Mouse (Mus musculus) monocyte, adult 5-6 weeks (primary cell): ENCODE data around the gene Cyp2j9. TPM values are rescaled to one million over a fixed set of nuclear protein-coding genes. Genes with fewer than 3 reads are reported as not detected.
"Not testable (repeated sequence)": the region's sequence is repeated elsewhere in the genome, so short reads cannot be mapped to it uniquely, and the experiment has no call there.

Experiments used
- ATAC-seq: fragments of 153-309, 156-312 bp; replicated peaks from 2 replicates; pipeline ENCODE4 v1.8.0; 2017; ENCODE audit warnings: mild to moderate bottlenecking; ENCODE audit not compliant: low TSS enrichment, insufficient number of reproducible peaks, severe bottlenecking, poor library complexity, low FRiP score
- total RNA-seq: library from RNA; stranded (forward); fragments of 200-1000, 200-491, 200-594 nt; gene quantifications from 3 replicates; pipeline ENCODE4 v1.2.3, GENCODE M21; 2017

Cyp2j9 gene
- total RNA-seq: 0.39 TPM in 1 of 3 replicates, not detected in the others

DNA sequence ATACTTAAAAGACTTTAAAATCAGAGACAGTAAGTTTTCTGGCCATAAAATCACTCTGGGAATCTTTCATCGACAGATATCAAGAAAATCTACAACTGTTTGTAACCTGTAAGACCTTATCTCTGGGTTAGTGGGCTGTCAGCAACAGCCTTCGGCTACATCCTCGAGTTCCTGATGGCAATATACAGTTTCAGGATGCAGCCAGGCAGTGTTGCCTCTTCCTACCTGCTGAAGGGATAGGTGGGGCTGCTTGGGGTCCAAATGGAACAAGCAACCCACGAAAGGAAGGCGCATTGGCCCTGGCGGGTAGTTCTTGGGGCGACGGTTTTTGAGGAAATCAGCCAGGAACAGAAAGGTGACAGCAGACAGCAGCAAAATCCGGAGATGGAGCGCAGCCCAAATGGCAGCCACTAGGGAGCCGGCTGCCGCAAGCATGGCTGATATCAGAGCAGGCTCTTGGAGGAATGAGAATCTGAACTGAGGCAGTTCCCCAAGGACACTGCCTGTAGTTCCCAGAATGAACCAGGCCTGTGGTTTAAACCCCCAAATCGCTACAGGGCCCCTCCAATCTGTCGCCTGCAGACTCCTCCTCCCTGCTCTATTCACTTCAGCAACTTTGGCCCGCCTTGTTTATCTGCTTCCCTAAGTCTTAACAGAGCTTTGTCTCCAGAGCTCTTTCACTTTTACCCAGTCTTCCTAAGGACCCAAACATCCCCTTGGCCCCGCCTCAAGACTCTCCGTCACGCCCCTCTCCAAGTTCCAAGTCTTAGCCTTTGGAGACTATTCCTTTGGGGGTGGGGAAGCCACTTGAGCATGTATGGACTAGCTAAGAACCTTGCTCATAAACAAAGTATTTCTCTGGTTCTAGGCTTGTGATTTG is at the start of gene Cyp2j9:
TSS of gene Cyp2j9 (minus strand) at position 668 of the 880 bp plus-strand sequence.
- ATAC-seq: no peak

DNA sequence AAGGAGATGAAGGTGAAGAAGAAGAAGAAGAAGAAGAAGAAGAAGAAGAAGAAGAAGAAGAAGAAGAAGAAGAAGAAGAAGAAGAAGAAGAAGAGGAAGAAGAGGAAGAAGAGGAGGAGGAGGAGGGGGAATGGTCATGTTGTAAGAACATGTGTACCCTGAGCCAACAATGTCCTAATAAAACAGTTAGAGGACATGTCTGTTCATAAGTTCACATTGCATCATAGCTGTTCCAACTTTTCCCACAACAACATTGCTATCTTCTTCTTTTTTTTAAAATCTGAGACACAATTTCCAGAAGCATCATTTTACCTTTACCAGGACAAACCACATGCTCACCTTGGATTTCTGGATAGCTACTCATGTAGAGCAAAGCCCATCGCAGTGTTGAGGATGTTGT is 44.1 kb upstream of the Cyp2j9 start:
- no peak for ATAC-seq

DNA sequence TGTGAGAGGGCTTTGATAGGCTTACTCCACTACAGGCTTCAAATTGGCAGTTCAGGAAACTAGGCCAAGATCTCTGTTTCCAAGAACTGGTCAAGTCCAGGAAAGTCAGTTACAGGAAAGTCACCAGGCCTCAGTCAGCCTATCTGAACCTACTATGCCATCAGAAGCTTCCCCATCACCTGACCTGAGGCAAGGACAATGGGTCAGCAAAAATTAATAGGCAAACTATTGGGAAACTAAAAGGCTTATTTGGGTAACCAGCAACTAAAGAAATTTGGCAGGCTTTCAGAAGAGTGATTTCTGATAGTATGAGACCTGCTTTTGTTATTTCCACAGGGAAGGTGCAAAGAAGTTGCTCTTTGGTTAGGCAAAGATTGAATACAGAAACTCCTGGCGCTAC is 31.1 kb upstream of the Cyp2j9 start:
- no peak for ATAC-seq

DNA sequence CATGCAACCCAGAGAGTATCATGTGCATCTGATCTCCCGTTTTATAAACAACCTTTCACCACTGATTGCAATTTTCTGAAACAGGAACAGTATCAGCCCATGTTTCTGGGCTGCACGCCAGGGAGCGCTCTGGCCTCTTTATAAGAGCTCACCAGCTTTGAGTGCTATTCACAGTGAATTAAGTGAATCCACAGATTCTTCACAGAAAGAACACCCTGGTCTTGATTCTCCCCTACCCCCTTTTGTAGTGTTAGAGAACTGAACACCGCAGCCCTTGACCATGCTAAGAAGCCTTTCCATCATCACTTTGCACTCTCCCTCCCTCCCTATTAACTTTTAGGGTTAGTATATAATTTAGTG is 393 bp upstream of the Cyp2j9 start:
- ATAC-seq: no peak

DNA sequence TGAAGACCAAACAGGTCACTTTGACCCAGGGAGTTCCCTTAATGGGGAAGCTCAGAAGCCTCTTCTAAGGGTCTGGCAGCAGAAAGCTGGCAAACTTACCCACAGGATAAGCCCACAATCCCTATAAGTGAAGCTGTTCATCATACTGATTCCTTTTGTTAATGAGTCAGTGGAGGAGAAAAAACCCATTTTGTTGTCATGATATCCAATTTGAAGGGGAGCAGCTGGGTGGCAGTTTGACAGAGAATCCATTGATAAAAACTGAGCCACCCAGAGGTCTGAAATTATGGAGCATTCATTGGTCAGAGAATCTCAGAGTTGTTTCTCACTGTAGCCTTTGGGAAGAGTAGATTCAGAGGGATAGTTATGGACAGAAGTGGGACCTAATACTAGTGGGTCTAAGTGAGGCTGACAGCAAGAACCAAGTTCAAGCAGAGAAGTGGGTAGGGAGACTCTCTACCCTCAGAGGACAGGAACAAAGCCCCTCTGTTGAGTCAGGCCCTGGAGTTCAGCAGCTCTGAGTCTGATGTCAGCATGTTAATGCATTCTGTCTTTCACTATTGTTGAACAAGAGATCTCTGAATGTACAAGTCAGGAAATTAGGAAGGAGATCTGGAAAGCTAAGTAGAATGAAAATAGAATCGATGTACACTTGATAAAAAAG is 9.8 kb downstream of the Cyp2j9 start:
- no peak for ATAC-seq

DNA sequence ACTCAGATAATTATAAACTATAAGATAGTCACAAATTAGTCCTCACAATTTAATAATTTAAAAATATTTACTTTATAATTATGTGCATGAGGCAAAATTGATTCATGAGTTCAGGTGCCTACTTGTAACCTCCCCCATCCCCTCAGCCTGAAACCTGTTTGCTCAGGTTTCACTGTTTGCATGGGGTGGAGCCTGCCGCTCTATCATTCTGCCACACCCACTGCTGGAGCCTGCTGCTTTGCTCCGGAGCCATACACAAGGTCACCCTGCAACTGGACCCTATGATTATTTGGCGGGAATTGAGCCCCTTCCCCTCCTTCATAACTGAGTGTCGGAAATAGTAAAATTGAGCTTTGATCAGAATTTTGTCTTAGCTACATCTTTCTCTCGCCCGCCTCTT is 11.0 kb downstream of the Cyp2j9 start:
- not testable (repeated sequence) for ATAC-seq

DNA sequence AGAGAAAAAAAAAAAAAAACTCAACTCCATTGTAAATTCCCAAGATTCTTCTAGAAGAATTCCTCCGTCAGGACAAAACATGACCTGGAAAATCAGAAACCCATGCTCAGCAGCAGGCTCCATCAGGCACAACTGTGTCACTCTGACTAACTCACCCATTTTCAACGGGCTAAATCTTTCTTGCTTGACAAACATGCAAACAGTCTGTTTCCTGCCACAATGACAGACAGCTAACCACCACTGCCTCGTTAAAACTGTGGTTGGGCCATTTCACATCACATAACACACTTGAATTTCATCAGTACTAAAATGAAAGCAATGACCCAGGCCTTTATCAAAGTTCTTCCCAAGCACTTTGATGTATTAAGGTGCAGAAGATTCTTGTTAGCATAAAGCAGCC is 21.9 kb downstream of the Cyp2j9 start:
- no peak for ATAC-seq

DNA sequence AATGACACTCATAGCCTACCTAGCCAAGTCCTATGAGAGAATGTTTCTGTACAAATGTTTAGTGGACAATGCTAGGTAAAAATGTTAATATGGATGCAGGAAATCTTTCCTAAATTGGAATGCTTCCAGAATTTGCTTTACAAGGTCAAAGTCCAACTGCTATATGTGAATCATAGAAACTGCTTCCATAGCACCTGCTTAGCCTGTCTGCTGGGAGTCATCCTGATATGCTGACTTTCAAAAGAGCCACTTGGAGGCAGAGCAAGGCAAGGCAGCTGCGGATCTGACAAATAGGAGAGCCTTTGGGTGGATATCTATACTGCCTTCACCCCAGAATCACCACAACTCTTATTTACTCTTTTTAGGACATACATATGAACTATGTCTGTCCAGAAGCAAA is 23.4 kb downstream of the Cyp2j9 start:
- ATAC-seq: no peak

DNA sequence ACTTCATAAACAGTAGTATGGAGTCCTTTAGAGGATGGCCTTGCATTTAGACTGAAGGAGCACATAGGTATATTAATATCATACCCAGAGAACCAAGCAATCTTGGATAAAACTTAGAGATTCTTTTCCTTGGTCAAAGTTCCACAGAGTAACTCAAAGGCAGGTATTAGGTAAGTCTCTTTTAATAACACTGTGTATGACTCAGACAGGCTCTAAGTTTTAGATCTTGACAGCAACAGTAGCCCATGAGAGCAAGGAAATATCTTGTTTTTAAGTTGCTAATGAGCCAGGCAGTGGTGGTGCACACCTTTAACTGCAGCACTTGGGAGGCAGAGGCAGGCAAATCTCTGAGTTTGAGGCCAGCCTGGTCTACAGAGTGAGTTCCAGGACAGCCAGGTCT is 25.6 kb downstream of the Cyp2j9 start:
- ATAC-seq: no peak

DNA sequence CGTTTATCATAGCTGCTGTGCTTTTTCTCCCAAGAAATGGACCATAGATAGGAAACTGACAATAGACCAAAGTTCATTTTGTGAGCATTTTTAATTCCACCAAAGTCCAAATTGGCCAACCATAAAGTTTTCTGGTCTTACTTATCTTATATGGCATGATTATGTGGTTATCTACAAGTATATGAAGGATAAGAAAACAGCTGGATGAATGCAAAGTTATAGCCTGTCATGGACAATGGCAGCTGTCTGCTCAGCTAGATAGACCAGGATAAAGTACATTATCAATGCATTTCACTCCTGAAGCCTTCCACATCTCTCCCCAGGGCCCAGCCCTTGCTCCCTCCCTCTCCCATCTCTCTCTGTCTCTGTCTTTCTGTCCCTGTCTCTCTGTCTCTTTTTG is 30.9 kb downstream of the Cyp2j9 start:
- ATAC-seq: no peak

DNA sequence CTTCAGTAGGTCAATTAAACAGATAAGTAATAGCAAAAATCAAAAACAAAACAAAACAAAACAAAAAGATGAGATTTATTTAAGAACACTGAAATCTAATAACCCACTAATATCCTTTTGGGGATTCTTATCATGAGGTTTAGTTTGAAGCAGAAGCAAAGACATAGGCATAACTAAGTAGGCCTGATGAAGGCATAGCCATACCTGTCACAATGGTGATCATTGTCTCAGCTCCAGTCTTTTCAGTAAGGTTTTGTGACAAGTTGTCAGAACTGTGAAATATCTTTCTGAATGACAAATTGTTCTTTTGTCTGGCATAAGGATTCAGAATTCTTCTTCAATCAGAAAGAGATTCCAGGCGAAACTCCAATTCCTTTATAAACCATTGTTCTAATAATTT is 31.6 kb downstream of the Cyp2j9 start:
- ATAC-seq: no peak

DNA sequence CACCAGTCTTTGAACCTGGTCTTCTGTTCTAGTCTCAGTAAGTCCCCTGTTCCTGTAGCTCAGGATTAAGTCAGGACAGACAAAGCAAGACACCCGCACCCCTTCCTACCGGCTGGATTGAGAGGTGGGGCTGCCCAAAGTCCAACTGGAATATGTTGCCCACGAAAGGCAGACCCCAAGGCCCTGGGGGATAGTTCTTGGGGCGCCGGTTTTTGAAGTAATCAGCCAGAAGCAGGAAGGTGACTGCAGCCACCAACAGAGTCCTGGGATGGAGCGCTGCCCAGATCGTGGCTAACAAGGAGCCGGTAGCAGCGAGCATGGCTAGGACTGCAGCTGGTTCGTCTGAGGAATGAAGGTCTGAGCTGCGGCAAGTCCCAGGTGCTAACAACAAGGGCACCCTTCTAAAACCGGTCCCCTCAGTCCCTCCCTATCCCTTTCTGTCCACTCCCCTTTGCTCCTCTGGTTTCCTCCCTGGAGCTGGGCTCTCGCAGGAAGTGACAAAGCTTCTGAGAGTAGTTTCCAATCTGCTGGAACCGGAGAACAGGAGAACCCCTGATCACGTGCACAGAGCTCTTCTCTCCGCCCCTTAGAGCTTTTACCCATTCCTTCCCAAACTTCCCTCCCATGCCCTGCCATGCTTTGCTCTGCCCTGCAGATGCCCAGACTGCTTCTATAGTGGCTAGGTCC is 38.1 kb downstream of the Cyp2j9 start, which contains the start of gene Cyp2j6:
TSS of gene Cyp2j6 (minus strand) at position 529 of the 687 bp plus-strand sequence.
- no peak for ATAC-seq

DNA sequence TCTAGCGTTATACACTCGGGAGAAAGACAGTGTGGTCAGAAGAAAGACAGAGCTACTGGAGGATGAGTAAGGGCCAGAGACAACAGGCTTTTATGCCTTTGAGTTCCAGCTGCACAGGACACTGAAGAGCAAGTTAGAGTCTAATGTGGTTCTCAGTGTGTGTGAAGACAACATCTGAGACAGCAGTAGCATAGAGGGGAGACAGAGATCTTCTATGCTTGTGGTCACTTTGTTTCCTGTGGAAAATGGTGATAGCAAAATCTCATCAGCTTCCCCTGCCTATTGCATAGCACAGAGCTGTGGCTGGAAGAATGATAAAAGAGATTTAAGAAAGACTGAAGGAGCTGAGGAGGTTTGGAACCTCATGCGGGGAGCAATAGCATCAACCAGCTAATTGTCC is 39.8 kb downstream of the Cyp2j9 start:
- no peak for ATAC-seq

DNA sequence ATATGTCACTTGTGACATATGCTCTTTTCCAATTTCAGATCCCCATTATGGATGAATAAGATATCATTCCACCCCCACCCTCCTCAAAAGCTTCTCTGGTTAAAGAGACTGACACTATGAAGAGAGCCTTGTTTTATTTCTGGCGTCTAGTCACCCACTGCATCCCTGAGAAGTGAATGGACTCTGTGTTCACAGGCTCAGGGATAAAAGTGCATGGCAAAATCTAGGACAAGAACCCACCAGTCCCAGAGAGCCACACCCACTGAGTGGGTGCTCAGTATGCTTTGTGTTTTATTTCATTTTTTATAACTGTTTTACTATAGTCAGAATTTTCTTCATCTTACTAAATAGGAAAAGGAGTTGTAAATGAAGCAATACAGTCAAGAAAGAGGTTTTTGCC is 45.4 kb downstream of the Cyp2j9 start:
- no peak for ATAC-seq

DNA sequence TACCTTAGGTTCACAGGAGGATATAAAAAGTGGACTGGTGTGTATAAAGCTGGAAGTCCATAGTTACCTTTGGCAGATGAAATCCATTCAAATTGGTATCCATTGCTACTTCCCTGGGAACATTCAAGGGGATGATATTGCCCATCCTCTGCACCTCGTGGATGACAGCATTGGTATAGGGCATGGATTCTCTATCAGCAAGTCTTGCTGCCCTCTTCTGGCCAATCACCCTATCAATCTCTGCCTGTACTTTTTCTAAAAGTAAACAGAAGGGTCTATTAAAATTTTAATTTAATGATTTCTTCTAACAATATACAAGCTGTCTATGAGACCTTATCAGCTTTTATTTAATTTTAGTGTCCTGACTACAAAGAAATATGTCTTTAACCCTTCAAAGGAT is 65.6 kb downstream of the Cyp2j9 start:
- ATAC-seq: no peak

DNA sequence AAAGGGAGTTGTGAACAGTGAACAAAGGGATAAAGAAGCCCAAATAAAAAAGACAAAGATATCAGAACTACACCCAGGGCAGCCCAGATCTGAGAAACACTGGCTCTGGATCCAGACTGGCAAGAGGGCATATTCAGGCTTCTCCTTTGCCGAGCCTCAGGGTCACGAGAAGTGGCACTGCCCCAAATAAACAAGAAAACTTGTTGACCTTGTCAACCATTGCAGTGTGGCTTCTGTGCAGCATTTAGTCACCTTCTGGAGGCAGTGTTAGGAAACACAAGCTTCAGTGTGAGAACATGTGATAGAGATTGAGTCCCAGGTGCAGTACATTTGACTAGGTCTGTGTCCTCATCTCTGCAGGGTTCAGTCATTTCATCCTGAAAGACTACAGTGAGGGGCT is 69.1 kb downstream of the Cyp2j9 start:
- ATAC-seq: no peak
